Mouse (Mus musculus) heart, postnatal 0 days (tissue): ENCODE results near the gene Ubxn6. TPM values are rescaled to one million over a fixed set of nuclear protein-coding genes. Genes with fewer than 3 reads are reported as not detected.

Experiments
- ATAC-seq: fragments of 200-750 bp; cut with Nextera tagmentation; 2 replicates; pipeline ENCODE4 v1.8.0; 2017; ENCODE audit warnings: low read depth, moderate number of reproducible peaks, moderate library complexity; ENCODE audit not compliant: insufficient read depth
- DNase-seq: peaks from one replicate; pipeline ENCODE4 v3.0.0-alpha.2; 2016; ENCODE audit warnings: low spot score
- H3K27ac ChIP-seq: fragments of 300-500 bp; sonication (generic); 2 replicates; pipeline ENCODE4 v1.5.1; 2014; ENCODE audit warnings: low read depth, mild to moderate bottlenecking
- H3K27me3 ChIP-seq: fragments of 300-500 bp; sonication (generic); 2 replicates; pipeline ENCODE4 v1.6.1; 2014; ENCODE audit warnings: low read length, mixed read lengths; ENCODE audit not compliant: control insufficient read depth, insufficient read depth
- H3K36me3 ChIP-seq: fragments of 300-500 bp; sonication (generic); replicated peaks from 2 replicates; pipeline ENCODE4 v1.6.1; 2014; ENCODE audit warnings: low read length, mixed read lengths; ENCODE audit not compliant: control insufficient read depth, insufficient read depth
- H3K4me1 ChIP-seq: fragments of 300-500 bp; sonication (generic); 2 replicates; pipeline ENCODE4 v1.6.1; 2014; ENCODE audit warnings: antibody characterized with exemption; ENCODE audit not compliant: control insufficient read depth, insufficient read depth
- H3K4me2 ChIP-seq: fragments of 300-500 bp; sonication (generic); 2 replicates; pipeline ENCODE4 v1.6.1; 2014; ENCODE audit warnings: low read depth, mild to moderate bottlenecking, low read length, moderate library complexity
- H3K4me3 ChIP-seq: fragments of 300-500 bp; sonication (generic); 2 replicates; pipeline ENCODE4 v1.5.1; 2014; ENCODE audit warnings: low read depth, low read length
- H3K9ac ChIP-seq: fragments of 300-500 bp; sonication (generic); replicated peaks from 2 replicates; pipeline ENCODE4 v1.6.1; 2014; ENCODE audit warnings: low read depth, low read length, mixed read lengths
- H3K9me3 ChIP-seq: fragments of 300-500 bp; sonication (generic); replicated peaks from 2 replicates; pipeline ENCODE4 v1.6.1; 2016; ENCODE audit warnings: low read length; ENCODE audit not compliant: control insufficient read depth
- CTCF ChIP-seq: IDR thresholded peaks from 2 replicates; pipeline ENCODE4 v1.5.1; 2016; ENCODE audit warnings: antibody characterized with exemption, control low read depth, low read depth
- EP300 ChIP-seq: IDR thresholded peaks from 2 replicates; pipeline ENCODE4 v1.6.1; 2016; ENCODE audit warnings: antibody characterized with exemption, low read depth
- WGBS: fragments of 180-500 bp; shearing (Covaris S2); extraction: QIAGEN DNeasy Blood & Tissue Kit; methylation state at CpG from one replicate; pipeline ENCODE4 v1.1.7; 2014; 5-methylcytosine and 5-hydroxymethylcytosine counted together
- polyA plus RNA-seq: library from polyadenylated mRNA; unstranded; fragments of >200 nt; fragmentation: Nextera tagmentation; extraction: Ambion mirVana; gene quantifications from 2 replicates; pipeline ENCODE4 v1.2.1, GENCODE M21; 2015
- total RNA-seq: library from RNA; depleted of rRNA; stranded (reverse); fragments of >200 nt; gene quantifications from 2 replicates; pipeline ENCODE4 v1.2.3, GENCODE M21; 2014; ENCODE audit warnings: low replicate concordance

Ubxn6 gene
- total and polyA plus RNA-seq, 2 experiments from 2014 or later = 58.2 to 68.1 TPM

- Histone ChIP-seq H3K4me2 (peak overlapping the region; percentile 96), H3K4me1 (peaks cover 6% of the 10 kb centered on the region), H3K27ac (peak overlapping the region; percentile 58), H3K4me3 (peak overlapping the region; percentile 88), H3K36me3 (no peaks in the 10 kb centered on the region; the same call in 1 of the 2 replicates), H3K27me3 (no peaks in the 10 kb centered on the region), H3K9ac (peak overlapping the region; percentile 79), H3K9me3 (no peaks in the 10 kb centered on the region)
- ATAC-seq = no peak
- no peak for DNase-seq
- no peak for TF ChIP-seq EP300
- no peak for TF ChIP-seq CTCF
- WGBS = under 1% methylated on average over 12 of the region's 12 CpGs
Measured at GRCm38 (mm10) chr17:56040857-56041163, 34.0 kb downstream of the Ubxn6 start.

GRCm38 (mm10) chr17:56040030-56040856, 34.6 kb downstream of the Ubxn6 start, which contains the start of gene Chaf1a:
Gene Chaf1a, plus strand, starts transcription at chr17:56040439.
- DNase-seq (peak; percentile 99), ATAC-seq (peak; percentile 81)
- TF ChIP-seq CTCF = no peak
- peak; percentile 35; the same call in 1 of the 2 replicates for TF ChIP-seq EP300
- Histone ChIP-seq H3K9ac (peak within 1 kb of the TSS; percentile 79), H3K4me3 (peak within 1 kb of the TSS; percentile 88), H3K27me3 (no peaks in the 10 kb centered on the region), H3K4me2 (peak within 1 kb of the TSS; percentile 96), H3K4me1 (peaks cover 11% of the 10 kb centered on the region), H3K36me3 (no peaks in the 10 kb centered on the region; the same call in 1 of the 2 replicates), H3K9me3 (no peaks in the 10 kb centered on the region), H3K27ac (peak within 1 kb of the TSS; percentile 58)
- WGBS = under 1% methylated on average over 56 of the region's 68 CpGs

- WGBS = 70% methylated on average over 4 of the region's 4 CpGs
- DNase-seq (no peak), ATAC-seq (no peak)
- no peak for TF ChIP-seq EP300
- TF ChIP-seq CTCF = no peak
- Histone ChIP-seq H3K4me1 (peaks cover 19% of the 10 kb centered on the region), H3K9me3 (no peaks in the 10 kb centered on the region), H3K4me2 (no peak overlapping the region), H3K4me3 (no peak overlapping the region), H3K27ac (no peak overlapping the region), H3K9ac (no peak overlapping the region), H3K36me3 (peaks cover 6% of the 10 kb centered on the region), H3K27me3 (no peaks in the 10 kb centered on the region)
Measured at GRCm38 (mm10) chr17:56039345-56039744, 35.5 kb downstream of the Ubxn6 start.

GRCm38 (mm10) chr17:56038583-56039261, 36.1 kb downstream of the Ubxn6 start:
- no peak for TF ChIP-seq CTCF
- no peak for TF ChIP-seq EP300
- H3K27ac ChIP-seq = no peak overlapping the region
- peaks cover 12% of the 10 kb centered on the region for H3K36me3 ChIP-seq
- ATAC-seq = no peak
- no peaks in the 10 kb centered on the region for H3K9me3 ChIP-seq
- no peak overlapping the region for H3K4me2 ChIP-seq
- H3K9ac ChIP-seq = no peak overlapping the region
- H3K4me1 ChIP-seq = peaks cover 19% of the 10 kb centered on the region
- H3K4me3 ChIP-seq = no peak overlapping the region
- WGBS = 72% methylated on average over 8 of the region's 8 CpGs
- no peaks in the 10 kb centered on the region for H3K27me3 ChIP-seq
- DNase-seq = no peak

- peaks cover 24% of the 10 kb centered on the region for H3K4me1 ChIP-seq
- H3K4me3 ChIP-seq = peak overlapping the region; percentile 32
- ATAC-seq = no peak
- no peak overlapping the region for H3K27ac ChIP-seq
- H3K4me2 ChIP-seq = peak overlapping the region; percentile 47
- 0 out of 2 replicates have a peak overlapping the region, but pooled peaks have one; percentile 26 for H3K9ac ChIP-seq
- H3K9me3 ChIP-seq = no peaks in the 10 kb centered on the region
- no peaks in the 10 kb centered on the region for H3K27me3 ChIP-seq
- TF ChIP-seq EP300 (no peak), CTCF (no peak)
- 37% methylated on average over 13 of the region's 13 CpGs for WGBS
- DNase-seq = no peak
- H3K36me3 ChIP-seq = peaks cover 19% of the 10 kb centered on the region
Measured at GRCm38 (mm10) chr17:56036901-56037287, 37.9 kb downstream of the Ubxn6 start.
